ENCODE assay signal across 18 mouse cellular contexts in the genomic region with DNA sequence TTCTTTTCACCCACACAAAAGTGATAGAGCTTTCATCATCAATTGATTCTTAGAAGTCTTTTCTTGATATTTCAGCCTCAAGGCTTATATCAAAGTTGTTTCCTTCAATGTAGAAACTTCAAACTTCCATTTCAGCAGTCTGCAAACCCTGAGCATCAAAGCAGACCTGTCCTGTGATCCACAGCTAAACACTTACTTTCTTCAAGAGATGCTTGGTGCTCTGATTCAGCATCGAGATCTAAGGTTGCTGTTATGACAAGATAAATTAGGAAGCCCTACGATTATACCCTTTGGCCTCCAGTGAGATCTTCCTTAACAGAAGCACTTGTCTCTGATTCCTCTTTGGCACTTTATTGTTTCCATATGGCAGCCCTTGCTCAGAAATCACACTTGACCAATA.
"Had no signal": no experiment of that assay in that cellular context is flagged by ENCODE, and none has a peak within 500 bp of the region (broad histone marks: within the 10 kb centered on the region; RNA-seq: fewer than 3 reads in every experiment).

No protein-coding gene starts in this region.

- H3K9me3 ChIP-seq: liver, embryonic 12.5 days; neural tube, embryonic 13.5 days; neural tube, embryonic 15.5 days had no signal

- H3K4me3 ChIP-seq: liver, embryonic 12.5 days; myocyte; neural tube, embryonic 13.5 days; neural tube, embryonic 15.5 days had no signal

- H3K4me2 ChIP-seq: liver, embryonic 12.5 days; lung, embryonic 14.5 days; midbrain, embryonic 11.5 days; neural tube, embryonic 13.5 days; neural tube, embryonic 15.5 days had no signal

- H3K27ac ChIP-seq: liver, embryonic 12.5 days; liver, embryonic 14.5 days; neural tube, embryonic 13.5 days; neural tube, embryonic 15.5 days had no signal

- DNase-seq: lung, adult 18-20 months; lung, embryonic 14.5 days; lung, postnatal 10 days; lung, postnatal 4 days; retina, postnatal 1 day; right cerebral cortex, adult 18-20 months; right cerebral cortex, postnatal 25 days; right cerebral cortex, postnatal 4 days; spleen, adult 18-20 months; thymus, adult 18-20 months; thymus, postnatal 14 days; thymus, postnatal 36 days had no signal

- ATAC-seq: liver, embryonic 12.5 days had no signal

- H3K9ac ChIP-seq: liver, embryonic 12.5 days; liver, embryonic 14.5 days; lung, embryonic 14.5 days; neural tube, embryonic 13.5 days; neural tube, embryonic 15.5 days had no signal

- H3K4me1 ChIP-seq: liver, embryonic 12.5 days; neural tube, embryonic 13.5 days; neural tube, embryonic 15.5 days had no signal

- H3K36me3 ChIP-seq: liver, embryonic 12.5 days; neural tube, embryonic 13.5 days; neural tube, embryonic 15.5 days had no signal

- H3K27me3 ChIP-seq: liver, embryonic 12.5 days; neural tube, embryonic 13.5 days; neural tube, embryonic 15.5 days had no signal
